Mouse (Mus musculus) erythroblast, embryonic 14.5 days (primary cell): ENCODE results near the gene Tpbg. TPM values are rescaled to one million over a fixed set of nuclear protein-coding genes. Genes with fewer than 3 reads are reported as not detected.

ENCODE experiments used
- H3K27me3 ChIP-seq: 2 replicates; pipeline ENCODE4 v1.6.1; 2012; ENCODE audit warnings: inconsistent platforms; ENCODE audit not compliant: control insufficient read depth
- H3K36me3 ChIP-seq: 2 replicates; pipeline ENCODE4 v1.6.1; 2012; ENCODE audit warnings: mild to moderate bottlenecking, inconsistent platforms; ENCODE audit not compliant: control insufficient read depth
- H3K4me1 ChIP-seq: 2 replicates; pipeline ENCODE4 v1.6.1; 2012; ENCODE audit warnings: inconsistent platforms; ENCODE audit not compliant: control insufficient read depth
- H3K4me3 ChIP-seq: replicated peaks from 2 replicates; pipeline ENCODE3; 2012; ENCODE audit warnings: moderate library complexity, mild to moderate bottlenecking, inconsistent platforms
- H3K9me3 ChIP-seq: 2 replicates; pipeline ENCODE4 v1.6.1; 2012; ENCODE audit warnings: low read length, inconsistent platforms, mixed read lengths; ENCODE audit not compliant: control insufficient read depth
- GATA1 ChIP-seq: IDR thresholded peaks from 2 replicates; pipeline ENCODE4 v1.6.1; 2012; ENCODE audit warnings: low read length, inconsistent platforms, mixed read lengths
- TAL1 ChIP-seq: IDR thresholded peaks from 3 replicates; pipeline ENCODE4 v1.6.1; 2012; ENCODE audit warnings: low read length, inconsistent platforms, mixed read lengths
- polyA plus RNA-seq: library from polyadenylated mRNA; stranded (reverse); fragments of >175 nt; gene quantifications from 2 replicates; pipeline ENCODE4 v1.2.3, GENCODE M21; 2012

The Tpbg gene
- polyA plus RNA-seq, 1 experiment: not detected

GRCm38 (mm10) chr9:85893681-85894080, 51.5 kb downstream of the Tpbg start:
- H3K4me1 ChIP-seq: no peaks in the 10 kb centered on the region
- H3K4me3 ChIP-seq: no peak overlapping the region
- TF ChIP-seq TAL1 (no peak), GATA1 (no peak)
- no peaks in the 10 kb centered on the region for H3K27me3 ChIP-seq
- no peaks in the 10 kb centered on the region for H3K36me3 ChIP-seq
- no peaks in the 10 kb centered on the region for H3K9me3 ChIP-seq

Other genes with a start within 250 kb of the Tpbg start
- gene Ibtk, start 93.0 kb upstream of the Tpbg start, polyA plus RNA-seq: 0.85 and 0.94 TPM in 2 replicates